Mouse (Mus musculus) intestine, embryonic 15.5 days (tissue): ENCODE measurements at regions not wholly inside any gene's neighbourhood (a gene's known extent, or its start where the extent isn't known, plus 50 kb on each side); places are given as distances from the start of the nearest gene placed in this dataset.
A peak's percentile ranks its signal among the peaks of the same experiment; 100 is the strongest.

ENCODE experiments used
- ATAC-seq: fragments of 200-750 bp; cut with Nextera tagmentation; 2 replicates; pipeline ENCODE4 v1.8.0; 2017; ENCODE audit warnings: moderate TSS enrichment, moderate library complexity
- H3K27ac ChIP-seq: fragments of 300-500 bp; sonication (generic); 2 replicates; pipeline ENCODE4 v1.5.1; 2015; ENCODE audit warnings: mild to moderate bottlenecking, inconsistent platforms
- H3K27me3 ChIP-seq: fragments of 300-500 bp; sonication (generic); replicated peaks from 2 replicates; pipeline ENCODE4 v1.6.1; 2015; ENCODE audit warnings: inconsistent platforms
- H3K36me3 ChIP-seq: fragments of 300-500 bp; sonication (generic); 2 replicates; pipeline ENCODE4 v1.6.1; 2015; ENCODE audit warnings: inconsistent platforms
- H3K4me1 ChIP-seq: fragments of 300-500 bp; sonication (generic); replicated peaks from 2 replicates; pipeline ENCODE4 v1.6.1; 2015; ENCODE audit warnings: inconsistent platforms
- H3K4me2 ChIP-seq: fragments of 300-500 bp; sonication (generic); replicated peaks from 2 replicates; pipeline ENCODE4 v1.6.1; 2015; ENCODE audit warnings: mild to moderate bottlenecking, inconsistent platforms
- H3K4me3 ChIP-seq: fragments of 300-500 bp; sonication (generic); replicated peaks from 2 replicates; pipeline ENCODE4 v1.5.1; 2015; ENCODE audit warnings: inconsistent platforms
- H3K9ac ChIP-seq: fragments of 300-500 bp; sonication (generic); 2 replicates; pipeline ENCODE4 v1.6.1; 2015; ENCODE audit warnings: inconsistent platforms
- H3K9me3 ChIP-seq: fragments of 300-500 bp; sonication (generic); 2 replicates; pipeline ENCODE4 v1.6.1; 2016; ENCODE audit warnings: inconsistent platforms
- WGBS: fragments of 180-500 bp; shearing (Covaris S2); methylation state at CpG from one replicate; pipeline ENCODE4 v1.1.7; 2015; 5-methylcytosine and 5-hydroxymethylcytosine counted together

DNA sequence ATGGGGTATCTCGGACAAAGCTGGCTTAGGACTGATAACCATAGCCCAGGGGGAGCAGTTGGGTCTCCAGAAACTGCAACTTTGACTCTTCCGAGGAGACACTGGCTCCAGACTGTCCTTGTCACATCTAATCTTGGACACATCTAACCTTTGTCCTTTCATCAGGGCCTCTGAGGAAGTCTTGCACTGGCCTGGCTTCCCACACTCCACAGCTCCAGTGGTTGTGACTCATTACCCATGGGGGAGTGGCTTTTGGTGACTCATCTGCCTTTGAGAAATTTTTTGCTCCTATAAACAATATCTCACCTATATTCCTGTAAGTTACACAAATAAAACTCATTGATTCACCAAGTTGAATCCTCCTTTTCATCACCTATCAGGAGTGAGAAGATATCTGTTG lies 116.5 kb upstream of the B3gat2 start:
- no peak overlapping the region for H3K27ac ChIP-seq
- no peak overlapping the region for H3K4me3 ChIP-seq
- no peaks in the 10 kb centered on the region for H3K9me3 ChIP-seq
- H3K4me1 ChIP-seq, result no peaks in the 10 kb centered on the region
- H3K36me3 ChIP-seq, result no peaks in the 10 kb centered on the region
- WGBS, result 82% methylated on average over 2 of the region's 2 CpGs
- no peak overlapping the region for H3K4me2 ChIP-seq
- H3K27me3 ChIP-seq, result no peaks in the 10 kb centered on the region
- peak; percentile 56 for ATAC-seq
- H3K9ac ChIP-seq, result no peak overlapping the region

DNA sequence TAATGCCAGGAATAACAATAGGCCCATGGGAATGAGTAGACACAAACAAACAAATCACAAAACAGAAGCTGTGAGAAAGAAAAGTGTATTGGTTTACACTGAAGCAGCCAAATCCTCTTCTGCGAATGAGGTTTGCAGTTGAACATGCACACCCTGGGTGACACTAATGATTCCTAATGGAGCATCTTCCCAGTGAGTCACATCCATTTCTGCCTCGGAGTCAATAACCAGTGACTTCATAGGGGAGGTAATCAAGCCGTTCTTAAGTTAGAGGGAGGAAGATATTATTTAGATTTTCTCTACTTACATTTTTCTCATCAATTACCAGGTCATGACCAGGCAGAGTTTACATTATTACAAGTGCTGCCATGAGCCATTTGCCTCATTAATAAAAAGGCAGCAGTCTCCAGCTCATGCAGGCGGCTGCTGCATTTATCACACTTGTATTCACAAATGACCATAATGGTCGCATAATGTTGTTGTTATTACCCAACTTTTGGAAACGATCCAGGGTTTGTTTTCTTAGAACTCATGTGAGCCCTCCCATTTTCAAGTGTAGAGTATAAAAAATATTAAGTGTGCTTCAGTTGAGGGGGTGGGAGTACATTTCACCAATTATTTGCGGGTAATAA lies 112.6 kb upstream of the B3gat2 start:
- Histone ChIP-seq H3K36me3 (no peaks in the 10 kb centered on the region), H3K4me2 (no peak overlapping the region), H3K4me3 (no peak overlapping the region), H3K27me3 (no peaks in the 10 kb centered on the region), H3K9me3 (no peaks in the 10 kb centered on the region), H3K9ac (no peak overlapping the region), H3K27ac (no peak overlapping the region), H3K4me1 (no peaks in the 10 kb centered on the region)
- 49% methylated on average over 7 of the region's 7 CpGs for WGBS
- peak; percentile 39; the same call in 1 of the 2 replicates for ATAC-seq

DNA sequence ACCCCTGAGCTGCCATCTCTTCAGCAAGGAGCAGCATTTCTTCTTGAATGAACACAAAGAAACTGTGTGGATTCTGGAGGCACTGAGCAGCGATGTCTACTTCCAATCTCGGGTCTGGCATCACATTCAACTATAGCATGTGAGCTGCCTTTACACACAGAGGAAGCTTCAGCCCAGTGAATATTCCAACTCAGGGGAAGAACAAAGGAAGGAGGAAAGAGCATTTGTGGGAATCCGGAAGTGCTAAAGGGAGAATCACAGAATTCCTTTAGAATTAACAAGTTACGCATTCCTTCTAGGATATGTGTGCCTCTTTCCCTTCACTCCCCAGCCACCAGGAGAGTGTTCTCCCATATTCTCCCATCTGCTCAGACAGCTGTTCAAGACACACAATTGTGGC lies 111.7 kb upstream of the B3gat2 start:
- H3K36me3 ChIP-seq, result no peaks in the 10 kb centered on the region
- H3K9me3 ChIP-seq, result no peaks in the 10 kb centered on the region
- no peaks in the 10 kb centered on the region for H3K27me3 ChIP-seq
- H3K4me1 ChIP-seq, result no peaks in the 10 kb centered on the region
- H3K4me3 ChIP-seq, result no peak overlapping the region
- no peak overlapping the region for H3K9ac ChIP-seq
- ATAC-seq, result no peak
- no peak overlapping the region for H3K4me2 ChIP-seq
- 61% methylated on average over 4 of the region's 4 CpGs for WGBS
- no peak overlapping the region for H3K27ac ChIP-seq

DNA sequence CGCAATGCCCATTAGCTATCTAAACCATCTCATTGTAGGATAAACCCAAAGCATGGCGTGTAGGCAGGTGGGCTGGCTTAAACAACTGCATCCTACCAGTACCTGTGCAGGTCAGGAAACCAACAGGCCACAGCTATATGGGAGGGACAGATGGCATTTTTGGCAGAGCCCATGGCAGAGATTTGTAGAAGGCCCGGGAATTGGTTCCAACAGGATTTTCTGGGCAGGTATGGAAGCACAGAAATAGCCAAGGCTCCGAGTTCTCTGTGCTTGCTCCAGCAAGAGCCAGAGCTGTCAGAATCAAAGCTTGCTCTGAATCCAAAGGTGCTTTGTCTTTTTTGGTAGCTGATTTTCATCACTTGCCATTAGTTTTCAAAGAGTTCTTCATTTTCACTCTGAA lies 107.9 kb upstream of the B3gat2 start:
- no peaks in the 10 kb centered on the region for H3K27me3 ChIP-seq
- no peak overlapping the region for H3K4me3 ChIP-seq
- H3K36me3 ChIP-seq, result no peaks in the 10 kb centered on the region
- ATAC-seq, result no peak
- no peaks in the 10 kb centered on the region for H3K4me1 ChIP-seq
- H3K27ac ChIP-seq, result no peak overlapping the region
- WGBS, result 90% methylated on average over 4 of the region's 4 CpGs
- H3K9me3 ChIP-seq, result no peaks in the 10 kb centered on the region
- H3K4me2 ChIP-seq, result no peak overlapping the region
- H3K9ac ChIP-seq, result no peak overlapping the region

DNA sequence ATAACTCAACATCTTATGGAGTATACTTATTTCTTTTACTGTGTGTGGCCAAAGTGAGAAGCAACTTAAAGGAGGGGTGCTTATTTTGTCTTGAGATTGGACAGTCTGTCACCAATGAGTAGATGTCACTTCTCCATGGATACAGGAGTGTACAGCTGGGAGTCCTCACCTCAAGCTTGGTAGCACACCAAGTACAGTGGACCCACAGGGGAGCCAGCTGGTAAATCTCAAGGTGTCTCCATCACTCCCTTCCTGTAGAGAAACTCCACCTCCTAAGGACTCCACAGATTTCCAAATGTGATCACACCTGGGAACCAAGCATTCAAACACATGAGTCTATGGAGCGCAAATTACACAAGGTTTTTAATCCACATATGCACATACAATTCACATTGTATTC lies 105.8 kb upstream of the B3gat2 start:
- Histone ChIP-seq H3K4me1 (no peaks in the 10 kb centered on the region), H3K4me3 (no peak overlapping the region), H3K36me3 (no peaks in the 10 kb centered on the region), H3K27ac (no peak overlapping the region), H3K9me3 (no peaks in the 10 kb centered on the region), H3K9ac (no peak overlapping the region), H3K27me3 (no peaks in the 10 kb centered on the region), H3K4me2 (no peak overlapping the region)
- 90% methylated on average over 1 of the region's 1 CpGs for WGBS
- ATAC-seq, result no peak

DNA sequence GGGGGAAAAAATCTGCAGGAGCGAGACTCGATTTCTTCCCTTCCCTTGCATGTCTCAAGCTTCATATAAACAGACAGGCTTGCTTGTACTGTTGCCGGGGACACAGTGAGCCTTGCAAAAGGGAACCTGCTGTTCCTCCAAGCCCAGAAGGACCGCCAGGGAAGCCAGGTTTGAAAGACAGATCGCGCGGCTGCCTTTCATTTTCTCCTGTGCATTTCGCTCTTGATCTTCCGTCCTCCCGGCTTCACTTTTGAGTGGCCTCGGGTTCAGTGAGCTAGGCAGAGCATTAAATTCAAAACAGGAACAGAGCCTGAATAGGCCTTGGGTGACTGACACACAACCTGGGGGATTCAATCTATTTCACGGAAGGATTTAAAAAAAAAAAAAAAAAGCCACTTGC lies 105.3 kb upstream of the B3gat2 start:
- no peak for ATAC-seq
- H3K4me1 ChIP-seq, result no peaks in the 10 kb centered on the region
- no peaks in the 10 kb centered on the region for H3K27me3 ChIP-seq
- H3K27ac ChIP-seq, result no peak overlapping the region
- no peak overlapping the region for H3K4me3 ChIP-seq
- no peak overlapping the region for H3K4me2 ChIP-seq
- H3K9me3 ChIP-seq, result no peaks in the 10 kb centered on the region
- WGBS, result 47% methylated on average over 12 of the region's 12 CpGs
- H3K36me3 ChIP-seq, result no peaks in the 10 kb centered on the region
- no peak overlapping the region for H3K9ac ChIP-seq

DNA sequence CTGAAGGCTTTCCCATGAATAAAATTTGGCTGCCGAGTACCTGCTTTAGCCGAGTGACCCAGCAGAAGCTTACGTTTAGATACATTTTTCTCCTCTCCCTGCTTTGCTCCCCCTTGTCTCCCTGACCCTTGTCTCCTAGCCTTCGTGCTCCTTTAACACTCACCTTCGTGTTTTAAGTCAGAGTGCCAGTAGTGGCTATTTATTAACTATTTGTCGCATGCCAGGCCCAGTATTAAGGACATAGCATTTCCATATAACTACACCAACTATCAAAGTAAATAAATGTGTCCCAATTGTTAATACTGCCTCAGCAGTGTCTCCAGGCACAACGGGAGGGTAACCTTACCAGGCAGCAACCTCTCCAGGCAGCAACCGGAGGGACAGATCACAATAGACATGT lies 104.8 kb upstream of the B3gat2 start:
- Histone ChIP-seq H3K9ac (no peak overlapping the region), H3K36me3 (no peaks in the 10 kb centered on the region), H3K27ac (no peak overlapping the region), H3K4me1 (no peaks in the 10 kb centered on the region), H3K4me2 (no peak overlapping the region), H3K27me3 (no peaks in the 10 kb centered on the region), H3K4me3 (no peak overlapping the region), H3K9me3 (no peaks in the 10 kb centered on the region)
- ATAC-seq, result no peak
- WGBS, result 68% methylated on average over 8 of the region's 8 CpGs

DNA sequence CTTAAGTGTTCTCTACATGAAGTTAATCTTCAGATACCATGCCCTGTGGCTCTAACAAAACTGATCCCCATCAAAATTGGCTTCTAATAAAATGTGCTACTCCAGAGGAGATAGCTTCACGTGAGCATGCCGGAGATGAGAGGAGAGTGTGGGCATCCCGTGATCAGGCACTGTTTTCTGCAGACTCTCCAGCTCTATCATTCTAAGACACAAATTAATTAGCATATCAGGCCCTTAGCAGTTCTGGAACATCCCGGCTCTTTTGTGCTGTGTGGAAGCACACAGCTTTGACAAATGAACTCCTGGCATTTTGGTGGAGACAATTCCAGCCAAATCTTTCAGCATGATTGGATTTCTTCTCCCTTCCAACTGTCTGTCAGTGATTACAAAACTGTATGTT lies 91.0 kb upstream of the B3gat2 start:
- Histone ChIP-seq H3K9ac (no peak overlapping the region), H3K27me3 (no peaks in the 10 kb centered on the region), H3K4me2 (no peak overlapping the region), H3K9me3 (no peaks in the 10 kb centered on the region), H3K36me3 (no peaks in the 10 kb centered on the region), H3K4me1 (no peaks in the 10 kb centered on the region), H3K4me3 (no peak overlapping the region), H3K27ac (no peak overlapping the region)
- WGBS, result 83% methylated on average over 4 of the region's 4 CpGs
- ATAC-seq, result no peak

DNA sequence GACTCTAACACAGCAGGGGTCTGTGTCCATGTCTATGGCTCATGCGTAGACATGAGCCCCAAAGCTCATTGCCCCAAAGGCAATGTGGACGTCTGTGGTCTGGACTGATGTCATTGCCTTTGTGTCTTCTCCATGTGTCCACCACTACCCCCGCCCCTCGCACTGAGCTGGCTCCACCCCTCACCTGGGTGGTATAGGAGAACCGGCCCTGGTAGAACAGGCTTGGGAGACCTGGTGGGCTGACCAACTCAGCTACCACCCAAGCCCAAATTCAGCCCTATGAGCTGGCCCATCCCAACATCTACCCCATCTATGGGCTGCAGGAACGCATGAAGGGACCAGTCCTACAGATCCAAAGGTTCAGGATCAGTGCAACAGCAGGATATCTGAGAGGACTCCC lies 87.2 kb upstream of the B3gat2 start:
- H3K9me3 ChIP-seq, result no peaks in the 10 kb centered on the region
- no peak overlapping the region for H3K27ac ChIP-seq
- no peak overlapping the region for H3K9ac ChIP-seq
- H3K4me2 ChIP-seq, result no peak overlapping the region
- no peaks in the 10 kb centered on the region for H3K27me3 ChIP-seq
- WGBS, result 97% methylated on average over 6 of the region's 6 CpGs
- no peak overlapping the region for H3K4me3 ChIP-seq
- no peaks in the 10 kb centered on the region for H3K4me1 ChIP-seq
- no peaks in the 10 kb centered on the region for H3K36me3 ChIP-seq
- ATAC-seq, result no peak

DNA sequence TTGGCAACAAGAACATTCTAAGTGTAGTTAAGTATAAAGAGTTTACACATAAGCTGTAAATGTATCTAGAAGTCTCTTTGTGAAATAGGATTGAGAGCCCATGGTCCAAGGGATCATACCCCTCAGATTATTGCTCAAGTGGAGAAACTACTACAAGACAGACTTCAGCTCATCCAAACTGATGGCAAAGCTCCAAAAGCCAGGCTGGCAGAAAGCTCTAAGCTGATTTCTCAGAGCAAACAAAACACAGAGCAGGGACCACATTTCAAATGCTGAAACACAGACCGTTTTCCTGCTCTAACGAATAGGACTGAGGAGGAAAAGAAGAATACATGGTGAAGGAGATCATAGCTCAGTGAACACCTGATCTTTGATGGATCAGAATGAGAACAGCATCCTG lies 85.3 kb upstream of the B3gat2 start:
- 79% methylated on average over 2 of the region's 2 CpGs for WGBS
- ATAC-seq, result no peak
- H3K4me3 ChIP-seq, result no peak overlapping the region

DNA sequence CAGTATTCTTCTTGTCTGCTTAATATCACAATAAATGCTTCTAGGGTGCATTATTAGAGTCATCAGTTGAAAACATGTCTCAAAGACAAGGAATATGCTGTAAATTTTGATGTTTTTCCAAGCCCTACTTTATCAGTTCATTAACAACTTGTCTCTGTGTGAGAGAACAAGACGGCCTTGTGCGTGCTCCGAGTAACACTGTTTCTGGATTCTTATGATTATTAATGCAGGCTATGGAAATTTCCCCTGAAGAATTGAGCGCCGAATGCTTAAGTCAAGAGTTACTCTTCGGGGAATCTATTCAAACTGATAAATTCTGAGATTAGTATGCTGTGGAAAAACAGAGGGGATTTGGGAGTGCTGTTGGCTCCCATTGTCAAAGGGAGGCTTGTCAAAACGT lies 72.2 kb upstream of the B3gat2 start:
- H3K9me3 ChIP-seq, result no peaks in the 10 kb centered on the region
- H3K27ac ChIP-seq, result no peak overlapping the region
- no peak overlapping the region for H3K9ac ChIP-seq
- no peaks in the 10 kb centered on the region for H3K36me3 ChIP-seq
- H3K4me1 ChIP-seq, result no peaks in the 10 kb centered on the region
- no peak for ATAC-seq
- 83% methylated on average over 7 of the region's 7 CpGs for WGBS
- H3K4me2 ChIP-seq, result no peak overlapping the region
- no peak overlapping the region for H3K4me3 ChIP-seq
- H3K27me3 ChIP-seq, result no peaks in the 10 kb centered on the region

More for the DNA sequence above, 85.3 kb upstream of the B3gat2 start:
- Histone ChIP-seq H3K4me2 (no peak overlapping the region), H3K9ac (no peak overlapping the region), H3K27me3 (no peaks in the 10 kb centered on the region), H3K9me3 (no peaks in the 10 kb centered on the region), H3K36me3 (no peaks in the 10 kb centered on the region), H3K27ac (no peak overlapping the region), H3K4me1 (no peaks in the 10 kb centered on the region)

DNA sequence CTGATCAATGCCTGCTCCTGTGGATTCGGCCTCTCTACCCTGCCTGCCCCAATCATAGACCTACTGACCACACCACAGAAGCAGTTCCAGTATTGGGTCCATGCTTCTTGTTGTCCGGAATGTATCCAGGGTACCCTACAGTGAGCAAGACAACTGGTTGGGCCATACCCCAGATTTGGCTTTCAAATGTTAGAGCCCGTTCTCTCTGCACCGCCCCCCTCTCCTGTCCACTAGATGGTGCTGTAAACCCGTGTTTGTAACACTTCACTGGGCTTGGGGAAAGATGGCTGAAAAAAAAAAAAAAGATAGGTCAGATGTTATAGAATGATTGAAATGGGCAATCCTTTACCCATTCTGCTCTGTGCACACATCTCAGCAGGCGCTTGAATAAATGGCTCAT lies 56.1 kb upstream of the B3gat2 start:
- Histone ChIP-seq H3K4me2 (no peak overlapping the region), H3K27ac (no peak overlapping the region), H3K4me3 (no peak overlapping the region), H3K4me1 (no peaks in the 10 kb centered on the region), H3K27me3 (no peaks in the 10 kb centered on the region), H3K36me3 (no peaks in the 10 kb centered on the region), H3K9me3 (no peaks in the 10 kb centered on the region), H3K9ac (no peak overlapping the region)
- ATAC-seq, result no peak
- WGBS, result 25% methylated on average over 6 of the region's 6 CpGs

DNA sequence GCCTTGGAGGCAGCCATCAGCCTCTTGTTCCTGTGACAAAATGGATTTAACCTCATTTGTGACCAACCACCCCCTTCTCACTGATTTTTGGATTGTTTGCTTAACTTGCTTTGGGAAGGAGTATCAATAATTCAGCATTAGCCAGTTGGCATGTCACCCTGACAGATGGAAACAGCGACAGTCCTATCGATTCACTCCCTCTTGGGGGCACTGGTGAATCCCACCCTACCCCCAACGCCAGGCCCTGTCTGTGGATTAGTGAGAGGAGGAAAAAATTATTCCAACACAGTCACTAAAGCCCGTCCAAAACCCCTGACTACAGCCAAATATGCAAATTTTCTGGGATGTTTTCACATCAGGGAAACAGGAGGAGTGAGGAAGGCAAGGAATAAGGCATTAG lies 55.1 kb upstream of the B3gat2 start:
- Histone ChIP-seq H3K4me1 (no peaks in the 10 kb centered on the region), H3K4me2 (no peak overlapping the region), H3K9ac (no peak overlapping the region), H3K27me3 (no peaks in the 10 kb centered on the region), H3K27ac (no peak overlapping the region), H3K36me3 (no peaks in the 10 kb centered on the region), H3K9me3 (no peaks in the 10 kb centered on the region), H3K4me3 (no peak overlapping the region)
- ATAC-seq, result no peak
- WGBS, result 52% methylated on average over 4 of the region's 4 CpGs
